Mouse (Mus musculus) yolk sac, embryonic 10.5 days (tissue): ENCODE data around the gene Usp21.

Experiments used
- DNase-seq: peaks from one replicate; pipeline ENCODE4 v3.0.0-alpha.2; 2017; ENCODE audit warnings: low spot score

Gene Usp21

GRCm38 (mm10) chr1:171284491-171284890 is 3.3 kb downstream of the Usp21 start:
- no peak for DNase-seq

- no peak for DNase-seq
Observed at GRCm38 (mm10) chr1:171283188-171284160, 4.3 kb downstream of the Usp21 start.

- no peak for DNase-seq
Observed at GRCm38 (mm10) chr1:171282086-171282805, 5.5 kb downstream of the Usp21 start.

- DNase-seq: no peak
Observed at GRCm38 (mm10) chr1:171281528-171281923, 6.3 kb downstream of the Usp21 start.

GRCm38 (mm10) chr1:171280916-171281527 is 6.8 kb downstream of the Usp21 start, which contains the start of gene Ppox:
Gene Ppox (minus strand): TSS chr1:171281186.
- DNase-seq: peak; percentile 97

GRCm38 (mm10) chr1:171280250-171280915 is 7.4 kb downstream of the Usp21 start:
- DNase-seq: peak; percentile 71

- no peak for DNase-seq
Observed at GRCm38 (mm10) chr1:171279721-171280120, 8.1 kb downstream of the Usp21 start.

- no peak for DNase-seq
Observed at GRCm38 (mm10) chr1:171279012-171279705, 8.6 kb downstream of the Usp21 start.

GRCm38 (mm10) chr1:171278436-171278835 is 9.4 kb downstream of the Usp21 start:
- no peak for DNase-seq

- no peak for DNase-seq
Observed at GRCm38 (mm10) chr1:171277736-171278135, 10.1 kb downstream of the Usp21 start.

GRCm38 (mm10) chr1:171276110-171276748 is 11.6 kb downstream of the Usp21 start:
- no peak for DNase-seq

- no peak for DNase-seq
Observed at GRCm38 (mm10) chr1:171275144-171275734, 12.6 kb downstream of the Usp21 start.

GRCm38 (mm10) chr1:171274171-171274570 is 13.6 kb downstream of the Usp21 start:
- no peak for DNase-seq

GRCm38 (mm10) chr1:171272086-171272485 is 15.7 kb downstream of the Usp21 start:
- DNase-seq: no peak

- no peak for DNase-seq
Observed at GRCm38 (mm10) chr1:171271622-171272021, 16.2 kb downstream of the Usp21 start.

- no peak for DNase-seq
Observed at GRCm38 (mm10) chr1:171271196-171271595, 16.6 kb downstream of the Usp21 start.

GRCm38 (mm10) chr1:171270573-171270900 is 17.3 kb downstream of the Usp21 start:
- DNase-seq: no peak

GRCm38 (mm10) chr1:171269848-171270572 is 17.8 kb downstream of the Usp21 start, which contains the start of gene B4galt3:
Gene B4galt3 (plus strand): TSS chr1:171270328.
- peak; percentile 94 for DNase-seq

- DNase-seq: no peak
Observed at GRCm38 (mm10) chr1:171268341-171268740, 19.4 kb downstream of the Usp21 start.
